Mouse (Mus musculus): ENCODE measurements at regions not wholly inside any gene's neighbourhood (a gene's known extent, or its start where the extent isn't known, plus 50 kb on each side); places are given as distances from the start of the nearest gene placed in this dataset.

DNA sequence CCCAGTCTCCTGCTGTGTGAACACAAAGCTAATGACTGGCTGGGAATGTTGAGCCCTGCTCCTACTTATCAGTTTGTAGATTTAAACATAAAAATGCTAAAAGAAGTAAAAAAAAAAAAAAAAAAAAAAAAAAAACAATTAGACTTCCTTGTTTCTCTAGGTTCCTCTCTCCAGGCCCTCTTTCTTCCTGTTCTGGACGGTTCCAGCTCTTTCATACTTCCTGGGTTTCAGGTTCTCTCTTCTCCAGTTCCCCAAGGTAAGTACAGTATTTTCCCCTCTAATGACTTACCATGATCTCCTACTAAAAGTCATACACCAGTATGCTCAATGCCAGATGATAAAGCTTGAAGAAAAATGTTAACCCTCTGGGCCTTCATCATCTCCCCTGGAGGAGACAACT lies 284.3 kb downstream of the Btg1 start:
- no peaks in the 10 kb centered on the region for H3K9me3 ChIP-seq
- H3K4me1 ChIP-seq: no peaks in the 10 kb centered on the region
- no peak overlapping the region for H3K27ac ChIP-seq (replicated peaks)
- no peaks in the 10 kb centered on the region for H3K36me3 ChIP-seq
- no peak for ATAC-seq (replicated peaks)
- 84% methylated on average over 1 of the region's 1 CpGs for WGBS
- no peak overlapping the region for H3K4me2 ChIP-seq (replicated peaks)
- no peak overlapping the region for H3K9ac ChIP-seq (replicated peaks)
- H3K27me3 ChIP-seq: no peaks in the 10 kb centered on the region
- no peak overlapping the region for H3K4me3 ChIP-seq

- WGBS: 93% methylated on average over 4 of the region's 4 CpGs
These were observed 288.4 kb downstream of the Btg1 start for GRCm38 (mm10) chr10:96905098-96905809.

DNA sequence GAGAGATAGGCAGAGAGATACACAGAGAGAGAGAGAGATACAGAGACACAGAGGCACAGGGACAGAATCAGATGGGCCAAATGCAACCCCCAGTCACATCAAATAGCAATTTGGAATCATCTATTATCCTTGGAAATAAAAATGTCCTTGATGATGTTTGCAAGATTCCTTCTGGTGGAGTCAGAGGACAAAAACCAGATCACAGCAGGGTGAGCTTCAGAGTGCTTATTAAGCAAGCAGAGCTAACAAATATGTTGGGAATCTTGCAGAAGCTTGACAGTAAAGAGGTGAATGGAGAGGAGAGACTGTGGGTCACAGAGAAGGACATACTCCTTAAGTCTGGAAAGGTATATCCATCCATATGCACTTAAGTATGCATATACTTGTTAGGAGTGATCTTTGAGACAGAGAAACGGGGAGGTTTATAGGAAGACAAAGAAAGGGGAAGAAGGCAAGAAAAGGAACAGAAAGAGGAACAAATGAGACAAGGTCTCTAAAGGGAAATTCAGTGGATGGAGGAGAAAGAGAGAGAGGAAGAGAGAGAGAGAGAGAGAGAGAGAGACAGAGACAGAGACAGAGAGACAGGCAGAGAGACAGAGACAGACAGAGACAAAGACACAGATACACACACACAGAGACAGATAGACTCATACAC lies 293.0 kb downstream of the Btg1 start:
- no peak overlapping the region for H3K4me2 ChIP-seq (replicated peaks)
- H3K4me3 ChIP-seq: no peak overlapping the region
- H3K36me3 ChIP-seq: no peaks in the 10 kb centered on the region
- ATAC-seq (replicated peaks): no peak
- H3K9me3 ChIP-seq: no peaks in the 10 kb centered on the region
- H3K27ac ChIP-seq (replicated peaks): no peak overlapping the region
- no peaks in the 10 kb centered on the region for H3K27me3 ChIP-seq
- no peaks in the 10 kb centered on the region for H3K4me1 ChIP-seq
- 83% methylated on average over 1 of the region's 1 CpGs for WGBS
- H3K9ac ChIP-seq (replicated peaks): no peak overlapping the region

More at GRCm38 (mm10) chr10:96905098-96905809, 288.4 kb downstream of the Btg1 start:
- Histone ChIP-seq H3K36me3 (no peaks in the 10 kb centered on the region), H3K4me3 (no peak overlapping the region), H3K9ac (replicated peaks) (no peak overlapping the region), H3K27ac (replicated peaks) (no peak overlapping the region), H3K9me3 (no peaks in the 10 kb centered on the region), H3K4me1 (no peaks in the 10 kb centered on the region), H3K27me3 (no peaks in the 10 kb centered on the region), H3K4me2 (replicated peaks) (no peak overlapping the region)
- no peak for ATAC-seq (replicated peaks)

DNA sequence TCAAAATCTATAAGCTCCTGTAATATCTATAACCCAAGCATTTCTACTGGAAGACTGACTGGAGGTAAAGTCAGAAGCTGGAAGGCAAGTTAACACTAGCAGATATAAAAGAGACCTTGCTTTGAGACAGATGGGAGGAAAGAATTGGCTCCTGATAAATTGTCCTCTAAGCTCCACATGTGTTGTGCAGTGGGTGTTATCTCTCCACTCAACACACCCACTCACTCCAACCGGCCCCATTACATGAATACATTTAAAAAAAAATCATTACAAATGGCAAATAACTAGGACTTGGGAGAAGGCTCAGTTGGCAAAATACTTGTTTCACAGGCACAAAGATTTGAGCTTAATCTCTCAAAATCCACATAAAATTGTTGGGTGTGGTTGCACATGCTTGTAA lies 304.4 kb downstream of the Btg1 start:
- ATAC-seq (replicated peaks): no peak
- Histone ChIP-seq H3K27me3 (no peaks in the 10 kb centered on the region), H3K27ac (replicated peaks) (no peak overlapping the region), H3K4me3 (no peak overlapping the region), H3K4me1 (no peaks in the 10 kb centered on the region), H3K9ac (replicated peaks) (no peak overlapping the region), H3K9me3 (no peaks in the 10 kb centered on the region; the same call in 1 of the 2 replicates), H3K36me3 (no peaks in the 10 kb centered on the region), H3K4me2 (replicated peaks) (no peak overlapping the region)
- WGBS: 85% methylated on average over 1 of the region's 1 CpGs

DNA sequence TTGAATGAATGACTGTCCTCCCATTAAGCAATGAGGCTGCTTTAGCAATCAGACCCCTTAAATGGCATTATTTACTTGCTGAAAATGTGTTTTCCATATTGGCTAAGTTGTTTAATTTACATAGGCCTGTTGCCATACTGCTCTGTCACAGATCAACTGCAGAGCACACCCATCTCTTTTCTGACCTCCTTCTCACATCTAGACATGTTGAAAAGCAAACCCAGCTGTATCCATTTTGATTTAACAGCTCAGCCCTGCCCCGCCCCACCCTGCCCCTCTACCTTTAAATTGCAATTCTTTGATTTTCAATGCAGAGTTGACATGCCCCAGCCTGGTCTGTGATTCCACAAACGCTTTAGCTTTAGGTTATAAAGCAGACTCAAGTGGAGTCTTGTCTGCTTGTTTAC lies 307.5 kb downstream of the Btg1 start:
- no peak overlapping the region for H3K9ac ChIP-seq (replicated peaks)
- no peaks in the 10 kb centered on the region for H3K4me1 ChIP-seq
- H3K4me2 ChIP-seq (replicated peaks): no peak overlapping the region
- no peak overlapping the region for H3K4me3 ChIP-seq
- H3K27me3 ChIP-seq: no peaks in the 10 kb centered on the region
- WGBS: 73% methylated on average over 2 of the region's 2 CpGs
- ATAC-seq (replicated peaks): no peak
- no peaks in the 10 kb centered on the region for H3K9me3 ChIP-seq
- no peak overlapping the region for H3K27ac ChIP-seq (replicated peaks)
- H3K36me3 ChIP-seq: no peaks in the 10 kb centered on the region

GRCm38 (mm10) chr10:96924722-96925121 lies 307.9 kb downstream of the Btg1 start:
- no peak overlapping the region for H3K9ac ChIP-seq (replicated peaks)
- H3K36me3 ChIP-seq: no peaks in the 10 kb centered on the region
- WGBS: 90% methylated on average over 4 of the region's 4 CpGs
- H3K27ac ChIP-seq (replicated peaks): no peak overlapping the region
- H3K4me1 ChIP-seq: no peaks in the 10 kb centered on the region
- no peak overlapping the region for H3K4me2 ChIP-seq (replicated peaks)
- no peak for ATAC-seq (replicated peaks)
- H3K4me3 ChIP-seq: no peak overlapping the region
- H3K27me3 ChIP-seq: no peaks in the 10 kb centered on the region
- no peaks in the 10 kb centered on the region for H3K9me3 ChIP-seq

DNA sequence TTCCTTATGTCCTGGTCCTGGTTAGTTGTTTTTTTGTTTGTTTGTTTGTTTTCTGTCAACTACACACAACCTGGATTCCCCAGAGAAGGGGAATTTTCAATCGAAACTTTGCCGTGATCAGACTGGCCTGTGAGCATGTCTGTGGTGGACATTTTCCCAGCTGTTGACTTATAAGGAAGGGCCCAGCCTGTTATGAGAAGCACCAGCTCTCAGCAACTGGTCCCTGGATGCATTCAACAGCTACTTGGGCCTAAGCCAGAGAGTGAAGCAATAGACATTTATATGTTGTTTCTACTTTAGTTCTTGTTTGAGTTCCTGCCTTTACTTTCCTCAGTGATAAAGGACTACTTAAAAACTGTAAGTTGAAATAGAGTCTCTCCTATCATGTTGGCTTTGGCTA lies 309.0 kb downstream of the Btg1 start:
- Histone ChIP-seq H3K36me3 (no peaks in the 10 kb centered on the region), H3K9ac (replicated peaks) (no peak overlapping the region), H3K27me3 (no peaks in the 10 kb centered on the region), H3K27ac (replicated peaks) (no peak overlapping the region), H3K9me3 (no peaks in the 10 kb centered on the region), H3K4me1 (no peaks in the 10 kb centered on the region), H3K4me3 (no peak overlapping the region), H3K4me2 (replicated peaks) (no peak overlapping the region)
- WGBS: 94% methylated on average over 2 of the region's 2 CpGs
- ATAC-seq (replicated peaks): no peak

DNA sequence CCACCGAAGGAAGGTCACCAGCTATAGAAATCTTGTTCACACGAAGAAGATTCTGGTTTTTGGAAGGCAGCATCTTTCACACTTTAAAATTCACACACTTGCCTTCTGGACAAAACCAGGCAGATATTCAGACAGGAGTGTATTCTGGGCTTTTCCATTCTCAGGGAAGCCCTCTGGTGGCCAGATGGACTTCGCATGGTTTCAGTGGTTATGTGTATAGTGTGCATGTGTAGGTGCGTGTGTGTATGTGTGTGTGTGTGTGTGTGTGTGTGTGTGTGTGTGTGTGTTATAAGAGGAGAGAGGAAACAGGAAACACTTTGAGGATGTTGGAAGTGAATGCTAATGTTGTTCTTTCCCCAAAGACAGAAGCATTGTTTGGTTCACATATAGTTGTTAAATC lies 317.9 kb downstream of the Btg1 start:
- peak; percentile 67; the same call in 1 of the 2 replicates for ATAC-seq (replicated peaks)
- H3K4me3 ChIP-seq: no peak overlapping the region
- H3K27ac ChIP-seq (replicated peaks): no peak overlapping the region
- H3K36me3 ChIP-seq: no peaks in the 10 kb centered on the region
- H3K4me2 ChIP-seq (replicated peaks): no peak overlapping the region
- no peak overlapping the region for H3K9ac ChIP-seq (replicated peaks)
- 62% methylated on average over 4 of the region's 4 CpGs for WGBS
- H3K9me3 ChIP-seq: no peaks in the 10 kb centered on the region
- no peaks in the 10 kb centered on the region for H3K4me1 ChIP-seq
- H3K27me3 ChIP-seq: no peaks in the 10 kb centered on the region

GRCm38 (mm10) chr10:96940887-96941518 lies 324.2 kb downstream of the Btg1 start:
- WGBS: 89% methylated on average over 6 of the region's 6 CpGs
- no peak for ATAC-seq (replicated peaks)

GRCm38 (mm10) chr10:96944229-96944628 lies 327.4 kb downstream of the Btg1 start:
- no peaks in the 10 kb centered on the region for H3K27me3 ChIP-seq
- ATAC-seq (replicated peaks): no peak
- H3K4me3 ChIP-seq: no peak overlapping the region
- no peak overlapping the region for H3K27ac ChIP-seq (replicated peaks)
- H3K4me1 ChIP-seq: no peaks in the 10 kb centered on the region
- no peak overlapping the region for H3K9ac ChIP-seq (replicated peaks)
- 82% methylated on average over 7 of the region's 7 CpGs for WGBS
- H3K36me3 ChIP-seq: no peaks in the 10 kb centered on the region
- H3K9me3 ChIP-seq: no peaks in the 10 kb centered on the region
- H3K4me2 ChIP-seq (replicated peaks): no peak overlapping the region

More at GRCm38 (mm10) chr10:96940887-96941518, 324.2 kb downstream of the Btg1 start:
- no peaks in the 10 kb centered on the region for H3K4me1 ChIP-seq
- no peak overlapping the region for H3K4me3 ChIP-seq
- H3K4me2 ChIP-seq (replicated peaks): no peak overlapping the region
- no peaks in the 10 kb centered on the region for H3K36me3 ChIP-seq
- no peak overlapping the region for H3K27ac ChIP-seq (replicated peaks)
- H3K9me3 ChIP-seq: no peaks in the 10 kb centered on the region
- no peak overlapping the region for H3K9ac ChIP-seq (replicated peaks)
- no peaks in the 10 kb centered on the region for H3K27me3 ChIP-seq

- Histone ChIP-seq H3K9ac (replicated peaks) (no peak overlapping the region), H3K4me3 (no peak overlapping the region), H3K27ac (replicated peaks) (no peak overlapping the region), H3K4me2 (replicated peaks) (no peak overlapping the region), H3K27me3 (no peaks in the 10 kb centered on the region), H3K4me1 (no peaks in the 10 kb centered on the region), H3K36me3 (no peaks in the 10 kb centered on the region), H3K9me3 (no peaks in the 10 kb centered on the region)
- 79% methylated on average over 3 of the region's 3 CpGs for WGBS
- ATAC-seq (replicated peaks): no peak
These were observed 331.2 kb downstream of the Btg1 start for GRCm38 (mm10) chr10:96947971-96948370.

DNA sequence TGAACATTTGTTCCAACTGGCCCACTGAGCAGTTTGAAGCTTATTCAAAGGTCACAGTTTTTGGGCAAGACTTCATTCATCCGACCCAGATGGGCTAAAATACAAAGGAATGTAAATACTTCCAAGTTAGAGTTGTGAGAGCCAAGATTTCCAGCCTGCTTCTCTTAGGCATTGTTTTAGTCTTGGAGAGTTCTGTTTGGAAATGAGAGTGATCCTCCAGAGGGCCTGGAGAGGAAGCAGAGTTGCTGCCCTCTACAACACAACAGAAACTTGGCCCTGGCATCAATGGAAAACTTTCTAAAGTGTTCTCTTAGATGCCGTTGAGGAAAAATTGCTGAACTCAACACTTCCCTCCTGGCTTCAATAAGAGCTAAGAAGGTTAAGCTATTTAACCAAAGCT lies 332.1 kb downstream of the Btg1 start:
- no peak overlapping the region for H3K9ac ChIP-seq (replicated peaks)
- 56% methylated on average over 2 of the region's 2 CpGs for WGBS
- no peak overlapping the region for H3K4me2 ChIP-seq (replicated peaks)
- H3K36me3 ChIP-seq: no peaks in the 10 kb centered on the region
- H3K27ac ChIP-seq (replicated peaks): no peak overlapping the region
- no peak for ATAC-seq (replicated peaks)
- no peaks in the 10 kb centered on the region for H3K27me3 ChIP-seq
- H3K4me1 ChIP-seq: no peaks in the 10 kb centered on the region
- no peak overlapping the region for H3K4me3 ChIP-seq
- H3K9me3 ChIP-seq: no peaks in the 10 kb centered on the region

Data from forebrain, embryonic 15.5 days (tissue).